Mouse (Mus musculus) CH12.LX (cell line): Measurements from ENCODE around the gene Gas8. TPM values are rescaled to one million over a fixed set of nuclear protein-coding genes. Genes with fewer than 3 reads are reported as not detected.

ENCODE experiments used
- DNase-seq: peaks from one replicate; pipeline ENCODE4 v3.0.0-alpha.2; 2013; ENCODE audit errors: extremely low read depth
- H3K27ac ChIP-seq: 2 replicates; pipeline ENCODE4 v1.5.1; 2012; ENCODE audit warnings: low read depth, mild to moderate bottlenecking, control low read depth, moderate library complexity; ENCODE audit not compliant: insufficient read depth
- H3K27me3 ChIP-seq: replicated peaks from 2 replicates; pipeline ENCODE3; 2012; ENCODE audit warnings: inconsistent platforms
- H3K36me3 ChIP-seq, 2 experiments: replicated peaks in 1 of 2; 2 replicates each; pipeline versions ENCODE3 to v1.6.1; 2012; ENCODE audit warnings: inconsistent platforms in 1 of 2, low read length in 1 of 2, mild to moderate bottlenecking in 1 of 2, mixed read lengths in 1 of 2, moderate library complexity in 1 of 2; ENCODE audit not compliant: control insufficient read depth in 1 of 2, insufficient read depth in 1 of 2
- H3K4me1 ChIP-seq, 2 experiments: 2 replicates each; pipeline ENCODE4 v1.6.1; 2012; ENCODE audit warnings: inconsistent platforms in 1 of 2, moderate library complexity in 1 of 2; ENCODE audit not compliant: insufficient read depth in 2 of 2, control insufficient read depth in 1 of 2
- H3K4me2 ChIP-seq: 2 replicates; pipeline ENCODE4 v1.6.1; 2012; ENCODE audit warnings: low read depth, mild to moderate bottlenecking, control low read depth; ENCODE audit not compliant: poor library complexity, insufficient read depth, severe bottlenecking
- H3K4me3 ChIP-seq, 3 experiments: fragments of 150-350 bp in 1 of 3; sonication (generic) in 1 of 3; replicated peaks in 1 of 3; 2 replicates each; pipeline versions ENCODE3 to v1.5.1; 2011 to 2012; ENCODE audit warnings: low read depth in 2 of 3, low read length in 2 of 3, mild to moderate bottlenecking in 2 of 3, moderate library complexity in 2 of 3, control low read depth in 1 of 3, improper control_type of control experiment in 1 of 3, inconsistent platforms in 1 of 3, mixed read lengths in 1 of 3; ENCODE audit not compliant: poor library complexity in 1 of 3
- H3K79me2 ChIP-seq: replicated peaks from 2 replicates; pipeline ENCODE4 v1.6.1; 2012; ENCODE audit warnings: mild to moderate bottlenecking, moderate library complexity; ENCODE audit not compliant: control insufficient read depth, poor library complexity, insufficient read depth, severe bottlenecking; ENCODE audit errors: extremely low read depth
- H3K9ac ChIP-seq: 2 replicates; pipeline ENCODE4 v1.6.1; 2012; ENCODE audit warnings: low read depth, mild to moderate bottlenecking, control low read depth, moderate library complexity; ENCODE audit not compliant: insufficient read depth
- H3K9me3 ChIP-seq: replicated peaks from 2 replicates; pipeline ENCODE3; 2012; ENCODE audit warnings: low read length, inconsistent platforms, mixed read lengths
- BHLHE40 ChIP-seq: IDR thresholded peaks from 2 replicates; pipeline ENCODE4 v1.6.1; 2011; ENCODE audit warnings: mild to moderate bottlenecking, low read depth, low read length, improper control_type of control experiment
- CTCF ChIP-seq, 2 experiments: IDR thresholded peaks in 1 of 2; conservative IDR thresholded peaks in 1 of 2; 2 replicates each; pipeline ENCODE4 v1.5.1; 2011 to 2012; ENCODE audit warnings: low read depth in 2 of 2, low read length in 2 of 2, improper control_type of control experiment in 1 of 2, inconsistent platforms in 1 of 2, mild to moderate bottlenecking in 1 of 2, moderate library complexity in 1 of 2
- E2F4 ChIP-seq: IDR thresholded peaks from 2 replicates; pipeline ENCODE4 v1.6.1; 2011; ENCODE audit warnings: low read depth, low read length, improper control_type of control experiment; ENCODE audit not compliant: insufficient replicate concordance
- EP300 ChIP-seq: IDR thresholded peaks from 2 replicates; pipeline ENCODE4 v1.6.1; 2011; ENCODE audit warnings: low read length, improper control_type of control experiment
- GABPA ChIP-seq: IDR thresholded peaks from 2 replicates; pipeline ENCODE4 v1.6.1; 2012; ENCODE audit warnings: low read depth, low read length, improper control_type of control experiment, inconsistent platforms; ENCODE audit not compliant: insufficient replicate concordance
- HCFC1 ChIP-seq: IDR thresholded peaks from 2 replicates; pipeline ENCODE4 v1.6.1; 2012; ENCODE audit warnings: low read depth, mild to moderate bottlenecking, inconsistent platforms, low read length, improper control_type of control experiment
- IRF4 ChIP-seq: IDR thresholded peaks from 2 replicates; pipeline ENCODE4 v1.6.1; 2014; ENCODE audit warnings: low read depth, mild to moderate bottlenecking, inconsistent platforms, low read length, improper control_type of control experiment
- KAT2A ChIP-seq: IDR thresholded peaks from 2 replicates; pipeline ENCODE4 v1.6.1; 2012; ENCODE audit warnings: low read length, improper control_type of control experiment, inconsistent platforms; ENCODE audit not compliant: insufficient replicate concordance
- MAFK ChIP-seq: IDR thresholded peaks from 2 replicates; pipeline ENCODE4 v1.6.1; 2011; ENCODE audit warnings: low read length, improper control_type of control experiment; ENCODE audit not compliant: insufficient replicate concordance
- MAX ChIP-seq: IDR thresholded peaks from 2 replicates; pipeline ENCODE4 v1.6.1; 2011; ENCODE audit warnings: low read length, improper control_type of control experiment
- MAZ ChIP-seq: IDR thresholded peaks from 2 replicates; pipeline ENCODE4 v1.6.1; 2012; ENCODE audit warnings: low read depth, mild to moderate bottlenecking, inconsistent platforms, low read length, improper control_type of control experiment, moderate library complexity
- MEF2A ChIP-seq: IDR thresholded peaks from 2 replicates; pipeline ENCODE4 v1.6.1; 2014; ENCODE audit warnings: low read depth, mild to moderate bottlenecking, inconsistent platforms, low read length, improper control_type of control experiment, borderline replicate concordance
- MYC ChIP-seq: IDR thresholded peaks from 2 replicates; pipeline ENCODE4 v1.6.1; 2011; ENCODE audit warnings: low read depth, mild to moderate bottlenecking, improper control_type of control experiment, low read length
- NRF1 ChIP-seq: IDR thresholded peaks from 2 replicates; pipeline ENCODE4 v1.6.1; 2014; ENCODE audit warnings: low read depth, mild to moderate bottlenecking, inconsistent platforms, low read length, improper control_type of control experiment, moderate library complexity
- RAD21 ChIP-seq: IDR thresholded peaks from 2 replicates; pipeline ENCODE4 v1.6.1; 2011; ENCODE audit warnings: low read depth, mild to moderate bottlenecking, low read length, improper control_type of control experiment, moderate library complexity
- SIN3A ChIP-seq: IDR thresholded peaks from 2 replicates; pipeline ENCODE4 v1.6.1; 2012; ENCODE audit warnings: low read length, improper control_type of control experiment, inconsistent platforms
- SMC3 ChIP-seq: IDR thresholded peaks from 2 replicates; pipeline ENCODE4 v1.6.1; 2011; ENCODE audit warnings: low read depth, low read length, improper control_type of control experiment
- UBTF ChIP-seq: IDR thresholded peaks from 2 replicates; pipeline ENCODE4 v1.6.1; 2012; ENCODE audit warnings: low read depth, mild to moderate bottlenecking, inconsistent platforms, low read length, improper control_type of control experiment, moderate library complexity
- USF1 ChIP-seq: IDR thresholded peaks from 2 replicates; pipeline ENCODE4 v1.6.1; 2014; ENCODE audit warnings: low read depth, mild to moderate bottlenecking, inconsistent platforms, low read length, improper control_type of control experiment
- USF2 ChIP-seq: conservative IDR thresholded peaks from 2 replicates; pipeline ENCODE4 v1.6.1; 2011; ENCODE audit warnings: low read depth, low read length, improper control_type of control experiment
- ZMIZ1 ChIP-seq: IDR thresholded peaks from 2 replicates; pipeline ENCODE4 v1.6.1; 2012; ENCODE audit warnings: low read depth, mild to moderate bottlenecking, inconsistent platforms, low read length, improper control_type of control experiment
- dilution Hi-C: fragments of 300-500 bp; cut with MboI; formaldehyde crosslinking; loops from 2 replicates; pipeline ENCODE4 v1.14.3; 2020; ENCODE audit warnings: low sequenced_read_pairs; ENCODE audit not compliant: extremely low pct_unique_long_range_greater_than_20kb, extremely low pct_ligation_motif_present
- in situ Hi-C: fragments of 300-500 bp; cut with MboI; formaldehyde crosslinking; loops from 3 replicates; pipeline ENCODE4 v1.14.3; 2019; ENCODE audit warnings: low sequenced_read_pairs, low pct_ligation_motif_present, low pct_unique_long_range_greater_than_20kb, mixed read lengths
- polyA plus RNA-seq: library from polyadenylated mRNA; unstranded; fragments of >175 nt; gene quantifications from 2 replicates; pipeline ENCODE4 v1.2.1, GENCODE M21; 2012; ENCODE audit warnings: low read depth; ENCODE audit not compliant: insufficient read length
- total RNA-seq, 2 experiments: library from RNA; depleted of rRNA; stranded (reverse); fragments of 300-350 nt in 1 of 2; fragments of >200 nt in 1 of 2; gene quantifications; 2 replicates each; pipeline ENCODE4 v1.2.3; 2012 to 2014

Gene Gas8
- total and polyA plus RNA-seq, 3 experiments = 6.0 to 22.0 (median 15.2) TPM

DNA sequence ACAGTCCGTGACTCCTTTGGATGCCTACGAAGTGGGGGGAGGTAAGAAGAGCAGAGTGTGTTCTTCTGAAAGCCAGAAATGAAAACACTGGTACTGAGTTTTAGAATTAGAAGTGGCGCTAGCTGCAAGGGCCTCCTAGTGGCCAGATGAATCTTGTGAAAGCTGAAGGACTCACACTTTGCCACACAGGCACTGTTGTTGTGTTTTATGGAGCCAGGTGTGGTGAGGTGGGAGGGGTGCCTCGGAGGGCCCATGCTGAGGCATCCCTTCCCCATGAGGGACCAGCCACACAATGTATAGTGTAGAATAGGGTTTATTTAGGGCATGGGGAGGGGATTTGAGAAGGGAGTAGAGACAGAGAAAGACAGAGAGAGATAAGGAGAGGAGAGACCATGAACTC lies 20.9 kb upstream of the Gas8 start:
- TF ChIP-seq E2F4 (no peak), SMC3 (peak; percentile 13), BHLHE40 (no peak), USF2 (no peak), USF1 (no peak), HCFC1 (no peak), CTCF (conservative IDR thresholded peaks at IDR 0.05 in 1 of 2, IDR thresholded peaks at IDR 0.05 in 1 of 2; ENCODE audit: low read depth in 2 of 2, low read length in 2 of 2) (peak in 1 of 2 experiments; percentile 49; a peak in 2 of 4 replicates), UBTF (no peak), EP300 (no peak)
- no peaks in the 10 kb centered on the region for H3K4me1 ChIP-seq
- no peak overlapping the region for H3K27ac ChIP-seq
- in situ Hi-C loops = no loop called here
- no peak overlapping the region for H3K9ac ChIP-seq
- H3K4me3 ChIP-seq = no peak overlapping the region
- no peak overlapping the region for H3K4me2 ChIP-seq
- no peaks in the 10 kb centered on the region for H3K27me3 ChIP-seq
- H3K79me2 ChIP-seq = no peaks in the 10 kb centered on the region
- DNase-seq = no peak
- peaks cover 80 to 98% of the 10 kb centered on the region in 2 experiments for H3K36me3 ChIP-seq
- H3K9me3 ChIP-seq = peaks cover 1% of the 10 kb centered on the region
- dilution Hi-C loops = no loop called here

DNA sequence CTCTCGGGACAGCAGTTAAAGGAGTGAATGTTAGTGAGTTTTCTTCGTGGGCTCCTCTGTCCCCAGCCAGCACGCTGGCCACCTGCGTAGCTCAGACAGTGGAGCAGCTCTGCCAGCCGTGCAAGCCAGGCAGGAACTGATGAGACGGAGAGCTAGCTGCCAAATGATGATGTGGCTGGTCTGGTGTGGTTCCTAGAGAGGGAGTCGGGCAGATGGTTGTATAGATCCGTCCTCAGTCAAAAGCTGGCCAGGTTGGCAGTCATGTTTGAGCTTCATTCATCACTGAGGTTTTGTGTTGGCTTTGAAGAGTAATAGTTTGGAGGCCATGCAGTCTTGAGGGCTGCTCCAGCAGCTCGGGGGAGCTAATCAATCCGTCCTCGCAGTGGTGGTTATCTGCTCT lies 19.7 kb upstream of the Gas8 start:
- Histone ChIP-seq H3K36me3 (peaks cover 79 to 98% of the 10 kb centered on the region in 2 experiments), H3K9me3 (peaks cover 11% of the 10 kb centered on the region), H3K4me3 (no peak overlapping the region), H3K9ac (no peak overlapping the region), H3K27ac (no peak overlapping the region), H3K4me1 (no peaks in the 10 kb centered on the region), H3K27me3 (no peaks in the 10 kb centered on the region), H3K4me2 (no peak overlapping the region), H3K79me2 (no peaks in the 10 kb centered on the region)
- DNase-seq = no peak
- TF ChIP-seq SIN3A = no peak
- no peak for TF ChIP-seq MAFK
- no peak for TF ChIP-seq MAX
- TF ChIP-seq E2F4 = no peak
- TF ChIP-seq RAD21 = no peak
- no peak for TF ChIP-seq MEF2A
- TF ChIP-seq HCFC1 = no peak
- no peak for TF ChIP-seq NRF1
- TF ChIP-seq ZMIZ1 = no peak
- no peak for TF ChIP-seq MAZ
- TF ChIP-seq SMC3 = no peak
- no peak for TF ChIP-seq KAT2A
- TF ChIP-seq GABPA = no peak
- TF ChIP-seq MYC = no peak
- TF ChIP-seq BHLHE40 = no peak
- no peak for TF ChIP-seq IRF4
- TF ChIP-seq USF2 = no peak
- in situ Hi-C loops (no loop called here), dilution Hi-C loops (no loop called here)
